Mouse (Mus musculus): ENCODE data around the gene Stard8. TPM values are rescaled to one million over a fixed set of nuclear protein-coding genes. Genes with fewer than 3 reads are reported as not detected.

Stard8 gene
- 10 to 100 TPM; 19.3 to 19.9 TPM for total RNA-seq (2023)

GRCm38 (mm10) chrX:99003046-99003445 is at the start of gene Stard8:
Stard8 (plus strand) TSS chrX:99003248.

Other genes with a start within 250 kb of the Stard8 start
- gene Ophn1, start 112.2 kb upstream of the Stard8 start, total RNA-seq (2023), result 1 to 10 TPM; 3.0 to 4.8 TPM
- gene Yipf6, start 66.9 kb upstream of the Stard8 start, total RNA-seq (2023), result 10 to 100 TPM; 13.9 to 17.6 TPM
- 1 to 10 TPM; 1.1 to 1.8 TPM for gene Efnb1, start 132.9 kb downstream of the Stard8 start, total RNA-seq (2023)